Mouse (Mus musculus) CH12F3 (cell line): ENCODE measurements around the gene Chst11.

Experiments
- in situ Hi-C: fragments of 300-500 bp; cut with MboI; formaldehyde crosslinking; loops from 2 replicates; pipeline ENCODE4 v1.14.3; 2020; ENCODE audit warnings: low sequenced_read_pairs

The Chst11 gene

DNA sequence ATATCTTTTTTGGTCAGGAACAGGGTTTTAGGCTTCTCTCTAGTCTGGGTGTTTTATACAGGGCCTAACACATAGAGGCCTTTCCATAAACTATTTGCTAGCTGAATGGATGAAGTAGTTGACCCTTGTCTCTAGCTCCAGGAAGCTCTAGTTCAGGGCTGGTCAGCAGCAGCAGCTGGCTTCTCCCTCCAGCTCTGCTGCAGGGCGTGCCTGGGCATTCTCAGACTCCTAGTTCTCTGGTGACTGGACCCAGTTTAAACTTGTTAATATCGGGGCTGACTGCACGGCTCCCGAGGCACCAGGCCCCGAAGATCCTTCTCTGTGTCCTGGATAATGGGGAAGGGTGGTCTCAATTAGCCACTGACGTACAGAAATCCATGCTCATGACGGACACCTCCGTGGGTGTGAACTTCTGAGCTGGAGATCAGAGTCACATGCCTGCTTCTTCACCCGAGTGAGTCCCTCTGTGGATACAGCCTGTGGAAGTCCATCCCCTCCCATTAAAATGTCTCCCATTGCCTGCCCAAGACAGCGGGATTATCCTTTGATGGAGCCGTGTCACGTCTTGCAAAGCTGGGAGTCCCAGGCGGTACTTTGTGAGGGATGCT, 4.2 kb downstream of the Chst11 start:
- in situ Hi-C loops = no loop called here

GRCm38 (mm10) chr10:82990918-82991317, 5.6 kb downstream of the Chst11 start:
- in situ Hi-C loops = no loop called here

GRCm38 (mm10) chr10:82991756-82992519, 6.6 kb downstream of the Chst11 start:
- in situ Hi-C loops = no loop called here

GRCm38 (mm10) chr10:82994284-82994683, 9.0 kb downstream of the Chst11 start:
- in situ Hi-C loops = no loop called here

DNA sequence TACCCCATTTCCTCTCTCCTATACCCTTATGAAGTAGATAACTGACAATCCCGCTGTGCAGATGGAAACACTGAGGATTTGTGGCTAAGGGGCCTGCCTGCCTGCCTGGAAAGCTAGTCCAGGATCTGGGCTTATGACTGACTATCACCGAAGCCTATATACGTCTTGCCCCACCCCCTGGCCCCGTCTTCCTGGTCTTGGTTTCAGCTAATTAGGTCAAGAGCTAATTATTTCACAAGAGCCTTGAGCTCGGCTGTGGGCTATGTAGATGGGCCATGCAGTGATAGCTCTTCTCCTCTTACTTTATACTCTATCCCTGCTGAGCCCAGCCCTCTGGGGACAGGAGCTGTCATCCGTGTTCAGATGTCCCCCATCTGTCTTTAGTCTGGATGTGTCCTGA, 12.2 kb downstream of the Chst11 start:
- in situ Hi-C loops = no loop called here

GRCm38 (mm10) chr10:83000169-83000568, 14.9 kb downstream of the Chst11 start:
- in situ Hi-C loops = no loop called here

DNA sequence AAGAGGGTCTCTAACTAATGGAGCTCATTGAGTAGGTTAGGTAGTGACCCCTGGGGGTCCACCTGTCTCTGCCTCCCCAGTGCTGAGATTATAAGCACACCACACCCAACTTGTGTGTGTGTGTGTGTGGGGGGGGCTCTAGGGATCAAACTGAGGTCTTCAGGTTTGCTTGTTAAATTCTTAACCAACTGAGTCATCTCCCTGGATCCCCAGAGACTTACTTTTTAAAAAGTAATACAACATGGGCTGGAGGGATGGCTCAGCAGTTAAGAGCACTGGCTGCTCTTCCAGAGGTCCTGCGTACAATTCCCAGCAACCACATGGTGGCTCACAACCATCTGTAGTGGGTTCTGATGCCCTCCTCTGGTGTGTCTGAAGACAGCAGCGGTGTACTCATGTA, 15.4 kb downstream of the Chst11 start:
- in situ Hi-C loops = no loop called here

- in situ Hi-C loops = no loop called here
These were observed 18.6 kb downstream of the Chst11 start for GRCm38 (mm10) chr10:83003899-83004298.

GRCm38 (mm10) chr10:83004389-83004788, 19.1 kb downstream of the Chst11 start:
- in situ Hi-C loops = no loop called here

GRCm38 (mm10) chr10:83005003-83005402, 19.7 kb downstream of the Chst11 start:
- in situ Hi-C loops = no loop called here

DNA sequence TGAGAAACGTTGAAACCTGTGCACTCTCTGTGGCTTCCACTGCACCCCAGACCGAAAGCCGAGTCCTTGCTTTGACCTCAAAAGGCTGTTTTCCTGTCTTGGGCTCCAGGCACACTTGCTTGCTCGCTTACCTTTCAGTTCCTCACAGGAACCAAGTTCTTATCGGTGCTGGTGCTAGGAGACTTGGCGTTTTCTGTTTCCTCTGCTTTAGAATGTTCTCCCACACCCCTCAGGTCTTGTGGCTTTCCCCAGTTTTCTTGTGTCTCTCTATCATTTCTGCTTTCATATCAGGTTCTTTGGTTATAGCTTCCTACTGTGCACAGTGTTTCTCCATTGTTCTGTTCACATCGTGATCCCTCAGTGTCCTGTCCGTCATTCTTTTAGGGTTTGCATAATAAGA, 21.0 kb downstream of the Chst11 start:
- in situ Hi-C loops = no loop called here

DNA sequence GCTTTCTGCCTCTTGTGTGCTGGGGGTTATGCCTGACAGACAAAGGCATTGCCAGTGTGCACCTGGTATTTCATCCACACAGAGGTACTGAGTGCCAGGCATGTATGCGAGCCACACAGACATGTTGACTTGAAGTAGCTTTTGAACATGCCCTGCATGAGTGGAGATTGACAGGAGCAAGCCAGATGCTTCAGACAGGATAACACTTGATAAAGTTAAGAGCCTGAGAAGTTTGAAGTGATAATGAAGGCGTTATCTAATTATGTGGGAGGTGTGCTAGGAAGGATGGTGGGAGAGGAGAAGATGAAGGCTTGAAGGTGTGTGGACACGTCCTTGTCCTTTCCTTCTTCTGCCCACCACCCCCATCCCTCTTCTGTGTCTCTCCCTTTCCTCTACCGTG, 28.7 kb downstream of the Chst11 start:
- in situ Hi-C loops = no loop called here

DNA sequence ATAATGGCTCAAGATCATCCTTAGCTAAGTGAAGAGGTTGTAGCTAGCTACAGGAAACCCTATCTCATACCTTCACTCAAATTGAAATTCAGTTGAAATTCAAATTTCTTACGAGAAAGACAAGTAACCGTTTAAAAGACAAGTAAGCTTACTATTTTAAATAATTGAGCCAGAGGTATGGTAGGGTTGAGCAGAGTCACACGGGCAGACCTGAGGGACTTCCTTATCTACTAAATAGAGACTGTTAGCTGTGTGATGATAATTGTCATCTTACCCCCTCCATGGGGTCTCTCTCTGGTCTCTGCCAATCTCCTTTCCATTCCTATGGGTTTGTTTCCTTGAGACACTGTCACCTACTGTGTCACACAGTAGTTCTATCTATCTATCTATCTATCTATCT, 30.6 kb downstream of the Chst11 start:
- in situ Hi-C loops = no loop called here

- in situ Hi-C loops = no loop called here
These were observed 31.5 kb downstream of the Chst11 start for GRCm38 (mm10) chr10:83016779-83017178.

DNA sequence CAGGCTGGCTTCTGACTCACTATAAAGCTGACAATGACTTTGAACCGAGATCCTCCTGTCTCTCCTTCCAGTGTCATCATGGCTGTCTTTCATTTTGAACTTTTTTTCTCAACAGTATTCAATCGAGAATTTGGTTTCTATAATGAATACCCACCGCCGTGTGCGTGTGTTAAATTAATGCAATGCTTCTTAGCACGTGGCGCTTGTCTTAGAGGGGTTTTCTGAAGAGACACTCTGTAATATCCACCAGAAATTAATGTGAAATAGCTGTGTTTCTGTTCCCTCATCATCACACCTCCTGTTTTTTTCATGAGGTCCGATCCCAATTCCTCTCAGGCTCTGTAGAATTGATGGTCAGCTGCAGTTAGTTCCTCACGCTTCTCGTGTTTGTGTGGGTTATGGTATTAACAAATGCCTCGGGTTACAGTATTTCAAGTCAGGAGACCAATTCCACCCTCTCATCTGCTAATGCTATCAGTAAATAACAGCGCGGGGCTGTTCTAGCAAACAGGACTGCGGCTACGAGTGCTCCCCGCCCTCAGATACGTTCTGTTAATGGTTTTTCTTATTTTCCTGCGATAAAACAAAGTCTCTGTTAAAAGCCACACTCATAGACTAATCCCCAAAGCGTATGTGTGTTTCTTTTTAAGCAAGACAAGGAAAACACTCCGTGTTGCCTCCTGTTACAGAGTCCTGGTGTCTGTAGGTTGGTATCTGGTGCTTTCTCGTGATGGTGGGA, 32.6 kb downstream of the Chst11 start:
- in situ Hi-C loops = no loop called here

- in situ Hi-C loops = no loop called here
These were observed 33.2 kb downstream of the Chst11 start for GRCm38 (mm10) chr10:83018521-83018920.

DNA sequence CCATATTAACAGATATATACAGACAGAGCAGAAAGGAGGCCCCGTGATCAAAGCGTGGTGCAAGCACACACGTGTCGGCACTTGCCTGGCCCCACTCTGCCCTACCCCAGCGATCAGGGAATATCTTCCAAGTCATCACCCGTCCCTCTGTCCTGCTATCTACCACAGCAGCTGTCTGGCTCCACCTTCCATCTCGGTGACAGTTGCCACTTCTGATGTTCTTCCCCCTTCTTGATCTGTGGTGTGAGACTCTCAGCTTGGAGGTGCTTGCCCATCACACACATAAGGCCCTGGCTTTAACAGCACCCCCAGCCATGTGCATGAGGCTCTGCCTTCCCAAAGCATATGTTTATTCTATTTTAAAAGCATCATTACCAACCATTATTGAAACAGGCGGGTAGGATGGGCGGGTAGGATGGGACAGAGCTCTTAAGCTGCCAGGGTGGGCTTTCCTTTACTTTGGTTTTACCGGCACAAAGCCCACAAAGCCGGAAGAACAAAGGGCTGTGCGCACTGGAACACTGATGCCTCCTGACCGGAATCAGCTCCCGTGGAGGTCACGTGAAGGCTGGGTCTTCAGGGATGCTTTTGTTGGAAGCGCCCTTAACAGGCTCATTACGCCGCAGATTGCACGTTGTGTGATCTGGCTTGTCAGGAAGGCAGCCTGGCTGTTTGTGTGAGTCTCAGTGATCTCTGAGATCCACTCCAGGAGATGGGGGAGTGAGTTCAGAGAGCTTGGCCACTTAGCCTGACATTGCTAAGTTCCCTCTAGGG, 34.4 kb downstream of the Chst11 start:
- in situ Hi-C loops = no loop called here

GRCm38 (mm10) chr10:83022616-83023015, 37.3 kb downstream of the Chst11 start:
- in situ Hi-C loops = no loop called here

GRCm38 (mm10) chr10:83026174-83026573, 40.9 kb downstream of the Chst11 start:
- in situ Hi-C loops = no loop called here

GRCm38 (mm10) chr10:83027673-83028072, 42.4 kb downstream of the Chst11 start:
- in situ Hi-C loops = no loop called here

DNA sequence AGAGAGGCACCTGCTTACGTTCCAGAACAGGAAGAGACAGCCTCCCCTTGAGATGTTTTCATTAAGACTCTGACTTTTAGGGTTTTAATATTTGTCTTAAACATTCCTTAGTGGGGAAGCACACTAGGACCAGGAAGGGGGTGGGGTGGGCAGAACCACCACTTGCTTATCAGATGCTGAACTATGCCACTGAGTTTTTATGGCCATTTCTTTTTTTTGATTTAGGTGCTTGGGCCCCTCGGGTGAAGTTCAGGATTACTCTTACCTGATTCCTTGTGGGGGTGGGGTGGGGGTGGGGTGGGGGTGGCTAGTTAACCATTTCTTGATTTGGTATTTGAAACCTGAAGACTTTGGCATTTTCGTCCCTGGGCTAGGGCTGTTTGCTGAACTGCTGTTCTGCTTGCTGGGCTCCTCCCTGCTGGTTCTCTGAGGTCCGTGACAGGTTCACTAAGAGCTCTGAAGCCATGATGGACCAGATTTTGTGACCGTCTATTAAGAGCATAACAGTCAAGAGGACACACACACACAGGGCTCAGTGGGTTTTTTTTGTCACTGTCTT, 44.9 kb downstream of the Chst11 start:
- in situ Hi-C loops = no loop called here
